Mouse (Mus musculus) myocyte (in vitro differentiated cells): Measurements from ENCODE around the gene Ihh.

Experiments used
- CEBPB ChIP-seq: IDR thresholded peaks from 2 replicates; pipeline ENCODE4 v1.6.1; 2011; ENCODE audit warnings: mild to moderate bottlenecking, moderate library complexity; ENCODE audit not compliant: poor library complexity, insufficient read depth, severe bottlenecking
- E2F4 ChIP-seq: IDR thresholded peaks from one replicate; pipeline ENCODE4 v1.6.1; 2011; ENCODE audit warnings: mild to moderate bottlenecking, control low read depth, moderate library complexity; ENCODE audit not compliant: insufficient read depth
- MAX ChIP-seq: IDR thresholded peaks from one replicate; pipeline ENCODE4 v1.6.1; 2011; ENCODE audit warnings: low read depth, mild to moderate bottlenecking, control low read depth
- MYOD1 ChIP-seq, 3 experiments: IDR thresholded peaks; one replicate each; pipeline ENCODE4 v1.6.1; 2011; ENCODE audit warnings: control low read depth in 2 of 3, low read depth in 2 of 3, mild to moderate bottlenecking in 2 of 3, moderate library complexity in 1 of 3; ENCODE audit not compliant: insufficient read length in 2 of 3, control insufficient read depth in 1 of 3
- MYOG ChIP-seq, 3 experiments: IDR thresholded peaks; one replicate each; pipeline ENCODE4 v1.6.1; 2011; ENCODE audit warnings: control low read depth in 2 of 3, low read depth in 2 of 3, mild to moderate bottlenecking in 2 of 3; ENCODE audit not compliant: insufficient read length in 2 of 3, control insufficient read depth in 1 of 3, insufficient read depth in 1 of 3
- POLR2A ChIP-seq: IDR thresholded peaks from one replicate; pipeline ENCODE4 v1.6.1; 2011; ENCODE audit warnings: low read depth, mild to moderate bottlenecking, control low read depth, moderate library complexity; ENCODE audit not compliant: insufficient read length
- POLR2AphosphoS2 ChIP-seq: IDR thresholded peaks from one replicate; pipeline ENCODE4 v1.6.1; 2011; ENCODE audit warnings: low read depth, control low read depth; ENCODE audit not compliant: insufficient read length
- REST ChIP-seq: IDR thresholded peaks from one replicate; pipeline ENCODE4 v1.6.1; 2011; ENCODE audit warnings: mild to moderate bottlenecking, control low read depth, moderate library complexity; ENCODE audit not compliant: insufficient read depth, insufficient read length
- SRF ChIP-seq: IDR thresholded peaks from one replicate; pipeline ENCODE4 v1.6.1; 2011; ENCODE audit warnings: low read depth; ENCODE audit not compliant: control insufficient read depth, insufficient read length
- TCF12 ChIP-seq: IDR thresholded peaks from one replicate; pipeline ENCODE4 v1.6.1; 2011; ENCODE audit warnings: mild to moderate bottlenecking, control low read depth; ENCODE audit not compliant: poor library complexity, insufficient read depth, severe bottlenecking
- TCF3 ChIP-seq: IDR thresholded peaks from one replicate; pipeline ENCODE4 v1.6.1; 2011; ENCODE audit warnings: low read depth, control low read depth; ENCODE audit not compliant: insufficient read length
- USF1 ChIP-seq: IDR thresholded peaks from one replicate; pipeline ENCODE4 v1.6.1; 2011; ENCODE audit warnings: low read depth, mild to moderate bottlenecking, control low read depth, moderate library complexity

DNA sequence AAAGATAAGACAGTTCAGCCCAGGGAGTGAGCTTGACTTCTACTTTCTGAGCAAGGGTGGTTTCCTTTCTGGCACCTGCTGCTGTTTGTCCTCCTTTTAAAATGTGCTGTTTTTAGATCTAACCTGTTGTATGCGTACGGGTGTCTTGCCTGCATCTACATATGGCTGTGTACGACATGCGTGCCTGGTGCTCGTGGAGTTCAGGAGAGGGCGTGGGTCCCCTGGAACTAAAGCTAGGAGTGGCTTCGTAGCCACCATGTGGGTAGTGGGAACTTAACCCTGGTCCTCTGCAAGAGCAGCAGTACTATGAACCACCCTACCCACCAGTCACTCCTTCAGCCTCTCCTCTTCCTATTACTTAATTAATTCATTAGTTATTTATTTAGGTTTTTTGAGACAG is 8.6 kb upstream of the Ihh start:
- TF ChIP-seq POLR2A (no peak), USF1 (no peak), TCF3 (no peak), POLR2AphosphoS2 (no peak), E2F4 (no peak), MYOD1 (IDR thresholded peaks at IDR 0.05; ENCODE audit: control insufficient read depth in 1 of 3, insufficient read length in 2 of 3, low read depth in 2 of 3) (no peak), TCF12 (no peak), SRF (no peak), REST (no peak), MYOG (IDR thresholded peaks at IDR 0.05; ENCODE audit: control insufficient read depth in 1 of 3, insufficient read depth in 1 of 3, insufficient read length in 2 of 3, low read depth in 2 of 3) (no peak), MAX (no peak), CEBPB (no peak)
